11 mouse cellular contexts compared by ENCODE assay signal in the genomic region with DNA sequence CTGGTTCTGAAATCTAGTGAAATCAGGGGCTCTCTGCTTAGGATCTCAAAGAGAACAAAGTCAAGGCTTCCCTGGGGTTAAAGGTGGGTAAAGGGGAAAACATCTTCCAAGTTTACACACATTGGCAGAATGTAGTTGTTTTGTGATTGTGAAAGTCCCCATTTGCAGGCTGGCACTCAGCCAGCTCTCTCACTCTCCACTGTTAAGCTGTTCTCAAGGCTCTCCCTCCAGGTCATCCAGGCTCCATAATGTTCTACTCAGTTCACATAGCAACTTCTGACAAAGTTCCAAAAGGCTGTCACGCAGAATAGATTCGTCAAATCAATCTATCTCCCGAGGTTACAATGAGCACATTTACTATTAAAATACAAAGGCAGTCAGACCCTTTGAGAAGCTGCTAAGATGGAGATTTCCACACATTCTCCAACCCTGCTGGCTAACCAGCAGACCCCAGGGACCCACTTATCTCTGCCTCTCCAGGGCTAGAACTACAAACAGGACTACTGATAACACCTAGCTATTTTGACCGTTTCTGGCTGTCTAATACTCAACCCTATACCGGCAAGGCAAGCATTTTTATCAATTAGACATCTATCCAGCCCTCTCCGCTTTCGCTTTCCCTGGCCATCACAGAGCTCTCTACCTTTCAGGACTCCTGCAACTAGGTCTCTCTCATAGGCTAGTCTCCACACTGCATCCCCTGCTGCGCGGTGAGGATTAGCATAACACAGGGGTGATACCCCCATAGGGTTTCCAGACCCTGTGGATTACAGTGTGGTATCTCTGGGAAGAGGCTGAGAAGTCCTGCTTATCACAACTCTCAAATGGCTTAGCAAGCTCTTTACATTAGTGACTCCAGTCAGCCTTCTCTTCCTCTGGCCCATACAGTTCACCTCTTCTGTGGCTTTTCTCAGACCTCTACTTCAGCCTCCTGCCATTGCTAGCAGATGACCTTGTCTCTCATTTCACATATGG. TPM values are rescaled to one million over a fixed set of nuclear protein-coding genes. Genes with fewer than 3 reads are reported as not detected.
DNase-seq lines count a peak whose midpoint lies in the region; ATAC-seq and TF ChIP-seq lines count a peak whose summit lies in the region.
"Had no signal": no experiment of that assay in that cellular context is flagged by ENCODE, and none has a peak within 500 bp of the region (broad histone marks: within the 10 kb centered on the region; RNA-seq: fewer than 3 reads in every experiment).

No protein-coding gene starts in this region.

- no peak for DNase-seq in heart, adult 18-20 months
- DNase-seq in R1 (ENCODE audit: low read depth, low spot score): peak; percentile 39
- peak; percentile 39 for DNase-seq in liver, postnatal 0 days
- no peak for DNase-seq in layer of hippocampus, postnatal 14 days (ENCODE audit: low spot score in 2 of 2)
- no peak for DNase-seq in left cerebral cortex, postnatal 36 days (ENCODE audit: low spot score in 2 of 2)
- DNase-seq: cerebellum, postnatal 14 days; gastrocnemius, adult 2 months had no signal

- peaks cover 35% of the 10 kb centered on the region for H3K4me1 ChIP-seq in heart, embryonic 13.5 days
- peaks cover 44% of the 10 kb centered on the region for H3K4me1 ChIP-seq in megakaryocyte, embryonic 14.5 days
- H3K4me1 ChIP-seq in liver, postnatal 0 days (ENCODE audit: insufficient read depth): peaks cover 16% of the 10 kb centered on the region

- H3K9ac ChIP-seq in heart, embryonic 13.5 days: 0 out of 2 replicates have a peak overlapping the region, but pooled peaks have one; percentile 12
- H3K9ac ChIP-seq in liver, postnatal 0 days (replicated peaks): 0 out of 2 replicates have a peak overlapping the region, but pooled peaks have one; percentile 5
- H3K9ac ChIP-seq: hindbrain, embryonic 15.5 days had no signal

- TF ChIP-seq CTCF in liver, postnatal 0 days (IDR thresholded peaks at IDR 0.05; ENCODE audit: low read depth): no peak

- WGBS in heart, embryonic 13.5 days: 8% methylated on average over 9 of the region's 9 CpGs
- 16% methylated on average over 9 of the region's 9 CpGs for WGBS in liver, postnatal 0 days (ENCODE audit: insufficient replicate concordance)

- intact Hi-C loops in left cerebral cortex, postnatal 36 days (cut with DNase I): no loop called here

- H3K4me3 ChIP-seq in heart, embryonic 13.5 days: no peak overlapping the region
- H3K4me3 ChIP-seq in megakaryocyte, embryonic 14.5 days (replicated peaks): peak overlapping the region; percentile 10
- H3K4me3 ChIP-seq in liver, postnatal 0 days (ENCODE audit: low read depth, low read length): no peak overlapping the region
- H3K4me3 ChIP-seq: gastrocnemius, adult 2 months; hindbrain, embryonic 15.5 days had no signal

- no peak for TF ChIP-seq EP300 in liver, postnatal 0 days (IDR thresholded peaks at IDR 0.05; ENCODE audit: low read depth)

- ATAC-seq in heart, embryonic 13.5 days (ENCODE audit: extremely low read depth, insufficient number of reproducible peaks, low FRiP score, low TSS enrichment): no peak
- ATAC-seq in megakaryocyte, adult 5-6 weeks (ENCODE audit: poor library complexity, severe bottlenecking): no peak
- no peak for ATAC-seq in liver, postnatal 0 days

- no peak overlapping the region for H3K27ac ChIP-seq in heart, embryonic 13.5 days (replicated peaks)
- no peak overlapping the region for H3K27ac ChIP-seq in liver, postnatal 0 days (ENCODE audit: low read depth)
- H3K27ac ChIP-seq: gastrocnemius, adult 2 months; hindbrain, embryonic 15.5 days had no signal

- no peaks in the 10 kb centered on the region for H3K36me3 ChIP-seq in heart, embryonic 13.5 days
- no peaks in the 10 kb centered on the region for H3K36me3 ChIP-seq in megakaryocyte, embryonic 14.5 days (replicated peaks; ENCODE audit: low read length)
- no peaks in the 10 kb centered on the region for H3K36me3 ChIP-seq in liver, postnatal 0 days (replicated peaks; ENCODE audit: insufficient read depth, low read length)
- H3K36me3 ChIP-seq: hindbrain, embryonic 15.5 days had no signal

- H3K27me3 ChIP-seq in heart, embryonic 13.5 days (replicated peaks): peaks cover 44% of the 10 kb centered on the region
- peaks cover 46% of the 10 kb centered on the region for H3K27me3 ChIP-seq in megakaryocyte, embryonic 14.5 days (replicated peaks)
- peaks cover 17% of the 10 kb centered on the region for H3K27me3 ChIP-seq in liver, postnatal 0 days (ENCODE audit: insufficient read depth, low read length)

- H3K9me3 ChIP-seq in heart, embryonic 13.5 days: no peaks in the 10 kb centered on the region
- peaks cover 8% of the 10 kb centered on the region for H3K9me3 ChIP-seq in megakaryocyte, embryonic 14.5 days
- no peaks in the 10 kb centered on the region for H3K9me3 ChIP-seq in liver, postnatal 0 days (ENCODE audit: low read length)
- H3K9me3 ChIP-seq: hindbrain, embryonic 15.5 days had no signal

- H3K4me2 ChIP-seq in heart, embryonic 13.5 days: peak overlapping the region; percentile 35
- peak overlapping the region; percentile 24 for H3K4me2 ChIP-seq in liver, postnatal 0 days (ENCODE audit: low read depth, low read length)

RNA-seq across cellular contexts. Expression of a gene that starts 2.8 kb away (rescaled TPM):
- polyA plus RNA-seq in heart, embryonic 13.5 days (2015; fragmentation: Nextera tagmentation; extraction: Ambion mirVana): 2.8 and 3.1 TPM in 2 replicates
- total RNA-seq in heart, adult 18-20 months (2021): 10 to 100 TPM; 16.5 to 18.5 TPM
- polyA plus RNA-seq in megakaryocyte, embryonic 14.5 days (2012; ENCODE audit: insufficient read depth, low replicate concordance): 1.3 TPM in 1 of 2 replicates, not detected in the other
- 0.56 and 1.4 TPM in 2 replicates for total RNA-seq in megakaryocyte, adult 5-6 weeks (2015)
- total RNA-seq in megakaryocyte, adult 5-6 weeks (2017): 0.61 and 0.73 TPM in 2 replicates
- polyA plus RNA-seq in liver, postnatal 0 days (2015; fragmentation: Nextera tagmentation; extraction: Ambion mirVana): 0.53 and 0.60 TPM in 2 replicates
- 1 to 10 TPM; 5.2 to 5.5 TPM for total RNA-seq in layer of hippocampus, postnatal 14 days (2021)
- total RNA-seq in left cerebral cortex, postnatal 36 days (2021): 1 to 10 TPM; 6.2 to 7.3 TPM

Comparison
In these comparisons a context has a peak if more than half of its experiments do, and no peak if none do; other contexts are left out.
1. DNase-seq: peak in R1 (single experiment) and liver, postnatal 0 days (single experiment); none in heart, adult 18-20 months (0 of 2), layer of hippocampus, postnatal 14 days (0 of 2) and left cerebral cortex, postnatal 36 days (0 of 2).